ENCODE assay signal across 17 mouse cellular contexts in the genomic region with DNA sequence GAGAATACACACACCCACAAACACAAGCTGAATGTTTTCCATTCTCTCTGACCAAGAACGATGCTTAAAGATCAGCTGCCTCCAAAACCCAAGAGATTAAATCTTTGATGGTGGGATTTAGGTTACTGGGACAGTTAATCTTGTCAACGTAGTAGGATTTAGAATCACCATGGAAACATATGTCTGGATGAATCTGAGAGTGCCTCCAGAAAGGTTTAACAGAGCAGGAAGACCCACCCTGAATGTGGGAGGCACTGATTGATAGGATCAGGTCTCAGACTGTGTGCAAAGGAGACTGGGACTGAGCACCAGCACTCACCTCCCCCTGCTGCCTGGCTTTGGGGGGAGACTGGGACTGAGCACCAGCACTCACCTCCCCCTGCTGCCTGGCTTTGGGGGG. TPM values are rescaled to one million over a fixed set of nuclear protein-coding genes. Genes with fewer than 3 reads are reported as not detected.
DNase-seq lines count a peak whose midpoint lies in the region; ATAC-seq lines count a peak whose summit lies in the region.
"Had no signal": no experiment of that assay in that cellular context is flagged by ENCODE, and none has a peak within 500 bp of the region (broad histone marks: within the 10 kb centered on the region; RNA-seq: fewer than 3 reads in every experiment).

No protein-coding gene starts in this region.

- ATAC-seq in neural tube, embryonic 12.5 days (ENCODE audit: low FRiP score, low read depth) = 0 out of 2 replicates have a peak, but pooled peaks have one; percentile 34
- ATAC-seq in forebrain, embryonic 12.5 days (ENCODE audit: low FRiP score) = peak; percentile 45
- ATAC-seq in midbrain, embryonic 12.5 days (ENCODE audit: low FRiP score, low read depth) = peak; percentile 65
- ATAC-seq: liver, postnatal 0 days had no signal

- WGBS in neural tube, embryonic 12.5 days = 76% methylated on average over 2 of the region's 2 CpGs
- WGBS in forebrain, embryonic 12.5 days = 42% methylated on average over 2 of the region's 2 CpGs
- WGBS in midbrain, embryonic 12.5 days = 6% methylated on average over 2 of the region's 2 CpGs

- H3K4me2 ChIP-seq in neural tube, embryonic 12.5 days (replicated peaks) = no peak overlapping the region
- no peak overlapping the region for H3K4me2 ChIP-seq in forebrain, embryonic 12.5 days
- H3K4me2 ChIP-seq in midbrain, embryonic 12.5 days (replicated peaks) = no peak overlapping the region
- H3K4me2 ChIP-seq: heart, embryonic 11.5 days; kidney, embryonic 15.5 days; limb, embryonic 15.5 days had no signal

- H3K36me3 ChIP-seq in neural tube, embryonic 12.5 days = no peaks in the 10 kb centered on the region
- H3K36me3 ChIP-seq in forebrain, embryonic 12.5 days (replicated peaks) = no peaks in the 10 kb centered on the region
- H3K36me3 ChIP-seq in midbrain, embryonic 12.5 days = no peaks in the 10 kb centered on the region
- H3K36me3 ChIP-seq: kidney, embryonic 15.5 days; limb, embryonic 15.5 days had no signal

- no peak overlapping the region for H3K27ac ChIP-seq in neural tube, embryonic 12.5 days
- no peak overlapping the region for H3K27ac ChIP-seq in forebrain, embryonic 12.5 days
- H3K27ac ChIP-seq in midbrain, embryonic 12.5 days (replicated peaks) = 0 out of 2 replicates have a peak overlapping the region, but pooled peaks have one; percentile 22
- H3K27ac ChIP-seq: kidney, embryonic 15.5 days; limb, embryonic 15.5 days had no signal

- DNase-seq in neural tube, embryonic 10.5 days (ENCODE audit: extremely low spot score, low spot score) = no peak
- DNase-seq in retina, postnatal 1 day = peak; percentile 86
- DNase-seq in gastrocnemius, postnatal 10 days = no peak
- DNase-seq in lung, postnatal 14 days = no peak
- no peak for DNase-seq in gastrocnemius, adult 8-10 months (ENCODE audit: low spot score in 2 of 2)
- DNase-seq: adrenal gland, postnatal 36 days; cerebellum, postnatal 10 days; heart, postnatal 14 days; liver, postnatal 0 days; thymus, postnatal 36 days had no signal

- no peaks in the 10 kb centered on the region for H3K27me3 ChIP-seq in neural tube, embryonic 12.5 days (replicated peaks)
- H3K27me3 ChIP-seq in forebrain, embryonic 12.5 days = no peaks in the 10 kb centered on the region
- peaks cover 44% of the 10 kb centered on the region for H3K27me3 ChIP-seq in midbrain, embryonic 12.5 days
- H3K27me3 ChIP-seq: kidney, embryonic 15.5 days; limb, embryonic 15.5 days had no signal

- no peak overlapping the region for H3K4me3 ChIP-seq in neural tube, embryonic 12.5 days
- H3K4me3 ChIP-seq in forebrain, embryonic 12.5 days (replicated peaks) = no peak overlapping the region
- no peak overlapping the region for H3K4me3 ChIP-seq in midbrain, embryonic 12.5 days
- H3K4me3 ChIP-seq: erythroblast, embryonic 14.5 days; kidney, embryonic 15.5 days; limb, embryonic 15.5 days had no signal

- H3K4me1 ChIP-seq in neural tube, embryonic 12.5 days = no peaks in the 10 kb centered on the region
- peaks cover 35% of the 10 kb centered on the region for H3K4me1 ChIP-seq in forebrain, embryonic 12.5 days
- peaks cover 31% of the 10 kb centered on the region for H3K4me1 ChIP-seq in midbrain, embryonic 12.5 days

- H3K9ac ChIP-seq in neural tube, embryonic 12.5 days = no peak overlapping the region
- H3K9ac ChIP-seq in forebrain, embryonic 12.5 days = no peak overlapping the region
- no peak overlapping the region for H3K9ac ChIP-seq in midbrain, embryonic 12.5 days (replicated peaks)
- H3K9ac ChIP-seq: kidney, embryonic 15.5 days; limb, embryonic 15.5 days; liver, postnatal 0 days had no signal

- no peaks in the 10 kb centered on the region for H3K9me3 ChIP-seq in neural tube, embryonic 12.5 days
- H3K9me3 ChIP-seq in forebrain, embryonic 12.5 days = no peaks in the 10 kb centered on the region
- no peaks in the 10 kb centered on the region for H3K9me3 ChIP-seq in midbrain, embryonic 12.5 days
- H3K9me3 ChIP-seq: kidney, embryonic 15.5 days; limb, embryonic 15.5 days had no signal

RNA-seq across cellular contexts. Expression of a gene that starts 39.4 kb away (rescaled TPM):
- 48.8 and 52.1 TPM in 2 replicates for polyA plus RNA-seq in neural tube, embryonic 12.5 days (2016; fragmentation: Nextera tagmentation; extraction: Ambion mirVana)
- 50.7 and 50.8 TPM in 2 replicates for polyA plus RNA-seq in forebrain, embryonic 12.5 days (2016; fragmentation: Nextera tagmentation; extraction: Ambion mirVana)
- 43.5 and 47.1 TPM in 2 replicates for polyA plus RNA-seq in midbrain, embryonic 12.5 days (2016; fragmentation: Nextera tagmentation; extraction: Ambion mirVana)
- 10 to 100 TPM; 17.3 to 17.4 TPM for total RNA-seq in gastrocnemius, postnatal 10 days (2021)
- total RNA-seq in gastrocnemius, adult 8-10 months (2022) = 10 to 100 TPM in 2 of 4 experiments, 1 to 10 TPM in 2; 9.0 to 11.2 (median 9.9) TPM

RNA-seq across cellular contexts. Expression of a gene that starts 54.6 kb away (rescaled TPM):
- polyA plus RNA-seq in neural tube, embryonic 12.5 days (2016; fragmentation: Nextera tagmentation; extraction: Ambion mirVana) = 64.7 and 68.2 TPM in 2 replicates
- polyA plus RNA-seq in forebrain, embryonic 12.5 days (2016; fragmentation: Nextera tagmentation; extraction: Ambion mirVana) = 63.0 and 64.4 TPM in 2 replicates
- polyA plus RNA-seq in midbrain, embryonic 12.5 days (2016; fragmentation: Nextera tagmentation; extraction: Ambion mirVana) = 58.8 and 61.5 TPM in 2 replicates
- total RNA-seq in gastrocnemius, postnatal 10 days (2021) = 10 to 100 TPM; 13.8 to 14.0 TPM
- total RNA-seq in gastrocnemius, adult 8-10 months (2022) = 10 to 100 TPM; 17.1 to 23.1 (median 19.4) TPM
